Mouse (Mus musculus): ENCODE results near the gene P3h3. TPM values are rescaled to one million over a fixed set of nuclear protein-coding genes. Genes with fewer than 3 reads are reported as not detected.
A peak's percentile ranks its signal among the peaks of the same experiment; 100 is the strongest.
"Not testable (repeated sequence)": the region's sequence is repeated elsewhere in the genome, so short reads cannot be mapped to it uniquely, and the experiment has no call there.

P3h3 gene
- polyA plus RNA-seq, 1 experiment from 2014 or later, result 17.7 TPM

DNA sequence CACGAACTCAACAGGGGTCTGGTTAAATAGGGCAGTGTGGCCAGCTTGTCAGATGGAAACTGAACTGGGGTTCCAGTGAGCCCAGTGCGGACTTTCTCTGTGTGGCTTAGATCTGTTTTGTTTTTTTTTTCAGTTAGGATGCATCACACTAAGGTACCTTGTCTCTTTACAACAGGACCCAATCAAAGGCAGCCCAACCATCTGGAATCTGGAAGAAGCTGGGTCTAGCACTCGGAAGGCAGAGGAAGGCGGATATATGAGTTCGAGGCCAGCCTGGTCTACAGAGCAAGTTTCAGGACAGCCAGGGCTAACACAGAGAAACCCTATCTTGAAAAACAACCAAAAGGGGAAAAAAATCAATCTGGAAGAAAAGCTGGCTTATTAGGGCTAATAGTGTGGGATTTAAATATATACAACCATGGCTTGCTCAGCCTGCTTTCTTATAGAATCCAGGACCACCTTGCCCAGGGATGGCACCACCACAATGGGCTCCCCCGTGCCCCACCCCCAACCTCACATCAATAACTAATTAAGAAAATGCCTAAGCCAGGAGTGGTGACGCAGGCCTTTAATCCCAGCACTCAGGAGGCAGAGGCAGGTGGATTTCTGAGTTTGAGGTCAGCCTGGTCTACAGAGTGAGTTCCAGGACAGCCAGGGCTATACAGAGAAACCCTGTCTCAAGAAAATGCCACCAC, 51.0 kb downstream of the P3h3 start:
- ATAC-seq (ENCODE audit: extremely low read depth, insufficient number of reproducible peaks, low FRiP score, low TSS enrichment), result no peak
- no peaks in the 10 kb centered on the region for H3K27me3 ChIP-seq (replicated peaks)
- H3K4me1 ChIP-seq, result peaks cover 51% of the 10 kb centered on the region
- H3K9ac ChIP-seq, result peak overlapping the region; percentile 80
- H3K36me3 ChIP-seq, result peaks cover 17% of the 10 kb centered on the region
- WGBS, result 76% methylated on average over 7 of the region's 7 CpGs
- H3K4me2 ChIP-seq, result peak overlapping the region; percentile 78
- H3K9me3 ChIP-seq, result no peaks in the 10 kb centered on the region
- H3K27ac ChIP-seq (replicated peaks), result peak overlapping the region; percentile 93
- peak overlapping the region; percentile 60 for H3K4me3 ChIP-seq

DNA sequence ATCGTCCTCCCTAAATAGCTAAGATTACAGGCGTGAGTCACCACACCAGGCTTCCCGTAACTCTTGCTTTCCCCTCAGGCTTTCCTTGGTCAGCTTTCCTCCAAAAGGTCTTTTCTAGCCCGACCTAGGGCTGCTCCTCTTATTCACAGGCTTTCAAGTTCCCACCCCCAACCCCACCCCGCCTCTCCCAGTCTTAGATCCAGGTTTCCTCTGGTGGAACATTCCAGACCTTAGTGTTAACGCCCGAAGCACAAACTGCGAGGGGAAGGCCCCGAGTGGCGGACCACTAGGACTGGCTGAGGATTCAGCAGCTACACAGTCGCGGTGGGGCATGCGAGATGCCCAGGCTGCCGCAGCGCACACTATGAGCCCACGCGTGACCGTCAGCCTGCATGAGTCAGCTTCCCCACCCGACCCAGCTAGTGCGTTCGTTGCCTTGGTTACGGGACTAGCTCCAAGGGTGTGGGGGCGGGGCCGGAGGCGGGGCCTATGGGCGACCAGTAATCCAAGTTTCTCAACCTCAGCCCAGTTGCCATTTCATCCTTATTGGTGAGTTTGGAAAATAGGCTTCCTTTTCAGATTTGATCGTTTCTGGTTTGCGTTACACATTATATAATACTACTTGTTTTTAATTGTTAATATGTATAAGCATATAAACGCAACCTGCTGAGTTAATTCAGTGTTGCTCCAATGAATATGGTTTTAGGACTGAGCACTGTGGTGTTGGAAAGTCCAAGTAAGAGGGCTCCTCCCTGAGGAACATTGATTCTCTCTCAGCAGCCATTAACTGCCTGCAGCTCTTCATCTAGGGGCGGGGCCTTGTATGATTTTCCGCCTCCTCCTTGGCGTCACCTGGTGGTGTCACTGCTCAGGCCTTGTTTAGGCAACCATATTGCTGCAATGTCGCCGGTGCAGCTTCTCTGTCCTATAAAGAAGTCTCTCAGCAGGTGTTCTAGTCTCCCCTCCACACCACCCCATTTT, 51.9 kb downstream of the P3h3 start:
- peaks cover 8% of the 10 kb centered on the region for H3K36me3 ChIP-seq
- ATAC-seq (ENCODE audit: extremely low read depth, insufficient number of reproducible peaks, low FRiP score, low TSS enrichment), result peak; percentile 82
- H3K9me3 ChIP-seq, result no peaks in the 10 kb centered on the region
- H3K9ac ChIP-seq, result peak overlapping the region; percentile 80
- H3K27ac ChIP-seq (replicated peaks), result peak overlapping the region; percentile 93
- peak overlapping the region; percentile 78 for H3K4me2 ChIP-seq
- peaks cover 46% of the 10 kb centered on the region for H3K4me1 ChIP-seq
- WGBS, result 2% methylated on average over 34 of the region's 34 CpGs
- H3K27me3 ChIP-seq (replicated peaks), result no peaks in the 10 kb centered on the region
- H3K4me3 ChIP-seq, result peak overlapping the region; percentile 60

DNA sequence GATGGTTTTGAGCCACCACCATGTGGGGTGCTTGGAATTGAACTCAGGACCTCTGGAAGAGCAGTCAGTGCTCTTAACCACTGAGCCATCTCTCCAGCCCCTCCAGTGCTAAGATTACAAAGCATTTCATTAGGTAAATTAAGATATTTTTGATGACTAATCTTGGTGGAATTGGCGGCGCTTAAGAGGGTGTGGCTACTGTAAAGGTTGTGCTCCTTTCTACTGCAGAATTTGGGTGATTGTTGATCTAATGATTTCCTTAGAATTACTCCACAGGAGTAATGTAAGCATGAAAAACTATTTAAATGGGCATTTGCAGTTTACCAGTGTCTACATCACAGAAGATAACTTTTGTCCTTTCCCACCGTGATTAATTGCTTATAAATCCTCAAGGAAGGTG, 53.2 kb downstream of the P3h3 start:
- WGBS, result 78% methylated on average over 3 of the region's 3 CpGs
- no peak overlapping the region for H3K9ac ChIP-seq
- no peak overlapping the region; the same call in 1 of the 2 replicates for H3K27ac ChIP-seq (replicated peaks)
- no peak overlapping the region; the same call in 1 of the 2 replicates for H3K4me2 ChIP-seq
- H3K36me3 ChIP-seq, result no peaks in the 10 kb centered on the region
- H3K27me3 ChIP-seq (replicated peaks), result no peaks in the 10 kb centered on the region
- peaks cover 34% of the 10 kb centered on the region for H3K4me1 ChIP-seq
- H3K9me3 ChIP-seq, result no peaks in the 10 kb centered on the region
- ATAC-seq (ENCODE audit: extremely low read depth, insufficient number of reproducible peaks, low FRiP score, low TSS enrichment), result no peak
- H3K4me3 ChIP-seq, result no peak overlapping the region

DNA sequence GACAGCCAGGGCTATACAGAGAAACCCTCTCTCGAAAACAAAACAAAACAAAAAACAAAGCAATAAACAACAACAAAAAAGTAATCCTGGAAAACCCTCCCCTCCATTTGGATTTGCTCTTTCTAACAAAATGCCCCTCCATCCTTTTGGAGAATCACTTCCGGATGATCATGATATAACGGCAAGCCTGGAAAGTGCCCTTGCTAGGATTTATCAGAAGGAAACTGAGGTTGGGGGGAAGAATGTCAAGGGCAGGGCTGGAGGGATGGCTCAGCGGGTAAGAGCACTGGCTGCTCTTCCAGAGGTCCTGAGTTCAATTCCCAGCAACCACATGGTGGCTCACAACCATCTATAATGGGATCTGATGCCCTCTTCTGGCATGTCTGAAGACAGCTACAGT, 53.9 kb downstream of the P3h3 start:
- 88% methylated on average over 4 of the region's 4 CpGs for WGBS
- not testable (repeated sequence) for H3K27me3 ChIP-seq (replicated peaks); H3K27ac ChIP-seq (replicated peaks); H3K4me2 ChIP-seq; H3K36me3 ChIP-seq; H3K9me3 ChIP-seq; ATAC-seq (ENCODE audit: extremely low read depth, insufficient number of reproducible peaks, low FRiP score, low TSS enrichment); H3K4me3 ChIP-seq; H3K9ac ChIP-seq
- peaks cover 34% of the 10 kb centered on the region for H3K4me1 ChIP-seq

DNA sequence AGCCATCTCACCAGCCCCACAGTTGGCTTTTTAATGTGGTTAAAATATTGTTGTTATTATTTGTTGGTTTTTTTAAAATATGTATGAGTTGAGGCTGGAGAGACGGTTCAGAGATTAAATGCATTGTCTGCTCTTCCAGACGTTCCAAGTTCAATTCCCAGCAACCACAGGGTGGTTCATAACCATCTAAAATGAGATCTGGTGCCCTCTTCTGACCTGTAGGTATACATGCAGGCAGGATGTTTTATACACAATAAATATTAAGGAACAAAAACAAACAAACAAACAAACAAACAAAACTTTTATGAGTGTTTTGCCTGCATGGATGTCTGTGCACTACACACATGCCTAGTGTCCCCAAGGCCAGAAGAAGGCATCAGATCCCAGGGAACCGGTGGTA, 54.5 kb downstream of the P3h3 start:
- H3K27ac ChIP-seq (replicated peaks), result no peak overlapping the region
- no peak overlapping the region for H3K4me2 ChIP-seq
- H3K27me3 ChIP-seq (replicated peaks), result no peaks in the 10 kb centered on the region
- ATAC-seq (ENCODE audit: extremely low read depth, insufficient number of reproducible peaks, low FRiP score, low TSS enrichment), result no peak
- 78% methylated on average over 3 of the region's 3 CpGs for WGBS
- H3K36me3 ChIP-seq, result no peaks in the 10 kb centered on the region
- H3K9me3 ChIP-seq, result no peaks in the 10 kb centered on the region
- no peak overlapping the region for H3K4me3 ChIP-seq
- H3K9ac ChIP-seq, result no peak overlapping the region
- peaks cover 31% of the 10 kb centered on the region for H3K4me1 ChIP-seq

DNA sequence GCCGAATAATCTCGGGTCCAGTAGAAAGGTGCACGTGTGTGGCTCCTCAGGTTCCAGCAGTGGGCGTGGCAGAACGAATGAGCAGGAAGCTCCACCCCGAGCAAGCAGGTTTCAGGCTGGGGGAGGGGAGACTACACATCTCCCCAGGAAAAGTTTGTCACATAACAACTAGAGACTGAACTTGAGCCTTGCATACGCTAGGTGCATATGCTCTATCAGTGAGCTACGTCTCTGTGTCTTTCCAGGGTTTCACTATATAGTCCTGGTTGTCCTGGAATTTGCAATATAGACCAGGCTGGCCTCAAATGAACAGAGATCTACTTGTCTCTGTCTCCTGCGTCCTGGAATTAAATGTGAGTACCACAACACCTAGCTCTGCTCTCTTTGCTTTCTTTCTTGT, 55.2 kb downstream of the P3h3 start:
- H3K4me3 ChIP-seq, result peak overlapping the region; percentile 35
- WGBS, result 15% methylated on average over 5 of the region's 9 CpGs
- ATAC-seq (ENCODE audit: extremely low read depth, insufficient number of reproducible peaks, low FRiP score, low TSS enrichment); H3K9me3 ChIP-seq; H3K27ac ChIP-seq (replicated peaks); H3K9ac ChIP-seq; H3K27me3 ChIP-seq (replicated peaks); H3K36me3 ChIP-seq: not testable (repeated sequence)
- peaks cover 25% of the 10 kb centered on the region for H3K4me1 ChIP-seq
- H3K4me2 ChIP-seq, result peak overlapping the region; percentile 60

- H3K4me3 ChIP-seq, result no peak overlapping the region
- no peak overlapping the region for H3K27ac ChIP-seq (replicated peaks)
- 85% methylated on average over 2 of the region's 2 CpGs for whole genome bisulfite sequencing
- no peak for ATAC-seq (ENCODE audit: extremely low read depth, insufficient number of reproducible peaks, low FRiP score, low TSS enrichment)
- no peaks in the 10 kb centered on the region for H3K4me1 ChIP-seq
- H3K27me3 ChIP-seq (replicated peaks), result no peaks in the 10 kb centered on the region
- H3K9ac ChIP-seq, result no peak overlapping the region
- H3K36me3 ChIP-seq, result no peaks in the 10 kb centered on the region
- no peaks in the 10 kb centered on the region for H3K9me3 ChIP-seq
- no peak overlapping the region for H3K4me2 ChIP-seq
These were observed 61.4 kb downstream of the P3h3 start for GRCm38 (mm10) chr6:124796200-124796599.

- Histone ChIP-seq H3K27me3 (replicated peaks) (no peaks in the 10 kb centered on the region), H3K4me2 (no peak overlapping the region), H3K9me3 (no peaks in the 10 kb centered on the region), H3K4me1 (no peaks in the 10 kb centered on the region), H3K27ac (replicated peaks) (no peak overlapping the region), H3K36me3 (no peaks in the 10 kb centered on the region), H3K4me3 (no peak overlapping the region), H3K9ac (no peak overlapping the region)
- ATAC-seq (ENCODE audit: extremely low read depth, insufficient number of reproducible peaks, low FRiP score, low TSS enrichment), result no peak
- 82% methylated on average over 4 of the region's 4 CpGs for WGBS
These were observed 61.8 kb downstream of the P3h3 start for GRCm38 (mm10) chr6:124795781-124796180.

DNA sequence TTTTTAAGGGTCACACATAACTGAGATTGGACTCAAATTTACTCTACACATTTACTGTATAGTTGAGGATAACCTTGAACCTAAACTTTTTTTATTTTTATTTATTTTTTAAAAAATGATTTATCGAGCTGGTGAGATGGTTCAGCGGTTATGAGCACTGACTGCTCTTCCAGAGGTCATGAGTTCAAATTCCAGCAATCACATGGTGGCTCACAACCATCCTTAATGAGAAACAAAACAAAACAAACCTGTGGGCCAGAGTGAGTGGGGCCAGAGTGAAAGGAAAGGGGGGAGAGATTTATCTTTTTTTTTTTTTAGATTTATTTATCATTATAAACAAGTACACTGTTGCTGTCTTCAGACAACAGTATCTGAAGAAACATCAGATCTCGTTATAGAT, 65.6 kb downstream of the P3h3 start:
- no peak overlapping the region for H3K27ac ChIP-seq (replicated peaks)

More for the DNA sequence above, 65.6 kb downstream of the P3h3 start:
- H3K4me3 ChIP-seq, result no peak overlapping the region
- H3K36me3 ChIP-seq, result no peaks in the 10 kb centered on the region
- WGBS, result 76% methylated on average over 3 of the region's 3 CpGs
- no peak overlapping the region for H3K4me2 ChIP-seq
- no peak for ATAC-seq (ENCODE audit: extremely low read depth, insufficient number of reproducible peaks, low FRiP score, low TSS enrichment)
- no peaks in the 10 kb centered on the region for H3K9me3 ChIP-seq
- H3K9ac ChIP-seq, result no peak overlapping the region
- H3K4me1 ChIP-seq, result peaks cover 3% of the 10 kb centered on the region; the same call in 1 of the 2 replicates
- H3K27me3 ChIP-seq (replicated peaks), result no peaks in the 10 kb centered on the region

All from heart, embryonic 13.5 days (tissue).